12 mouse cellular contexts compared by ENCODE assay signal in the genomic region with DNA sequence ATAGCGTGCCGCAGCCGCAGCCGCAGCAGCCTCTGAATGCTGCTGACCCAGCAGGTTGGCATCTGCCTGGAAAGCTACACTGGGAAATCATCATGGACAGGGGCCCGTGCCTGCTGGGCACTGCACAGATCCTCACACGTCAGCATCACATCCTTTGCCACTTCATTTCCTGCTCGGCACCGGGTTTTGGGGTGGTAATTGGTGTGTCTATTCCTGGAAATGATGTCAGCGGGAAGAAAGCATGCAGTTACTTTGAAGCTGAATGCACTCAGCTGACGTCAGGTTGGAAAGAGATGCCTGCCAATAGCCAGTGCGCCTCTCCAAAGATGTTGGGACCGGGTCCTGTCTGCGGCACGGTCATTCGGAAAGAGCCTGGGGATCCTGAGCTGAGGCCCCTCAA. TPM values are rescaled to one million over a fixed set of nuclear protein-coding genes. Genes with fewer than 3 reads are reported as not detected.
A peak's percentile ranks its signal among the peaks of the same experiment; 100 is the strongest.
DNase-seq lines count a peak whose midpoint lies in the region; ATAC-seq and TF ChIP-seq lines count a peak whose summit lies in the region.
"Had no signal": no experiment of that assay in that cellular context is flagged by ENCODE, and none has a peak within 500 bp of the region (broad histone marks: within the 10 kb centered on the region; RNA-seq: fewer than 3 reads in every experiment).

No protein-coding gene starts in this region.

- no peak for TF ChIP-seq POLR2A in thymus, adult 2 months (IDR thresholded peaks at IDR 0.05; ENCODE audit: control insufficient read depth, extremely low read depth, insufficient read depth, low read length, poor library complexity)

- H3K4me1 ChIP-seq in embryonic facial prominence, embryonic 14.5 days (ENCODE audit: control insufficient read depth, insufficient read depth, low read length), result peaks cover 12% of the 10 kb centered on the region; the same call in 1 of the 2 replicates
- H3K4me1 ChIP-seq in embryonic facial prominence, embryonic 10.5 days, result peaks cover 28% of the 10 kb centered on the region
- H3K4me1 ChIP-seq in thymus, adult 2 months (replicated peaks; ENCODE audit: control insufficient read depth, insufficient read depth, low read length), result peaks cover 34% of the 10 kb centered on the region
- H3K4me1 ChIP-seq: midbrain, embryonic 12.5 days had no signal

- no peak overlapping the region for H3K9ac ChIP-seq in embryonic facial prominence, embryonic 14.5 days (ENCODE audit: low read depth, low read length)
- H3K9ac ChIP-seq: midbrain, embryonic 12.5 days had no signal

- 73% methylated on average over 13 of the region's 15 CpGs for WGBS in embryonic facial prominence, embryonic 14.5 days
- 89% methylated on average over 15 of the region's 15 CpGs for WGBS in embryonic facial prominence, embryonic 10.5 days
- WGBS in thymus, adult 2 months, result 74% methylated on average over 15 of the region's 15 CpGs

- no peak for ATAC-seq in embryonic facial prominence, embryonic 14.5 days (ENCODE audit: low read depth)

- no peak overlapping the region for H3K4me2 ChIP-seq in embryonic facial prominence, embryonic 14.5 days (ENCODE audit: low read depth, low read length)
- H3K4me2 ChIP-seq: midbrain, embryonic 12.5 days had no signal

- no peak for TF ChIP-seq CTCF in thymus, adult 2 months (IDR thresholded peaks at IDR 0.05; ENCODE audit: borderline replicate concordance, control insufficient read depth, extremely low read depth, insufficient read depth, low read length, poor library complexity)

- no peaks in the 10 kb centered on the region for H3K36me3 ChIP-seq in embryonic facial prominence, embryonic 14.5 days (ENCODE audit: control insufficient read depth, insufficient read depth, low read length)
- no peaks in the 10 kb centered on the region for H3K36me3 ChIP-seq in embryonic facial prominence, embryonic 10.5 days (replicated peaks)
- no peaks in the 10 kb centered on the region for H3K36me3 ChIP-seq in thymus, adult 2 months (ENCODE audit: control insufficient read depth, insufficient read depth, low read length)
- H3K36me3 ChIP-seq: hindbrain, embryonic 10.5 days; midbrain, embryonic 12.5 days had no signal

- H3K27ac ChIP-seq in embryonic facial prominence, embryonic 14.5 days (replicated peaks; ENCODE audit: low read depth, low read length), result peak overlapping the region; percentile 21; the same call in 1 of the 2 replicates
- no peak overlapping the region for H3K27ac ChIP-seq in embryonic facial prominence, embryonic 10.5 days (replicated peaks)
- no peak overlapping the region for H3K27ac ChIP-seq in thymus, adult 2 months (ENCODE audit: control insufficient read depth, insufficient read depth, low read length)
- H3K27ac ChIP-seq: hindbrain, embryonic 10.5 days; midbrain, embryonic 12.5 days had no signal

- peak; percentile 36 for DNase-seq in embryonic facial prominence, embryonic 14.5 days (ENCODE audit: low spot score)
- no peak for DNase-seq in embryonic facial prominence, embryonic 10.5 days (ENCODE audit: low spot score)
- peak; percentile 54 for DNase-seq in thymus, postnatal 0 days (ENCODE audit: low spot score)
- no peak for DNase-seq in thymus, adult 2 months
- DNase-seq in left cerebral cortex, adult 18-20 months (ENCODE audit: low spot score in 2 of 2), result peak; percentile 43 to 47
- peak; percentile 63 for DNase-seq in skeletal muscle tissue, adult 2 months (ENCODE audit: low read depth, low spot score)
- DNase-seq in adrenal gland, adult 8-10 months, result no peak
- no peak for DNase-seq in adrenal gland, postnatal 10 days

- no peaks in the 10 kb centered on the region for H3K27me3 ChIP-seq in embryonic facial prominence, embryonic 14.5 days (replicated peaks; ENCODE audit: control insufficient read depth, insufficient read depth, low read length)
- H3K27me3 ChIP-seq in embryonic facial prominence, embryonic 10.5 days (replicated peaks; ENCODE audit: low read depth, poor library complexity, severe bottlenecking), result no peaks in the 10 kb centered on the region
- H3K27me3 ChIP-seq in thymus, adult 2 months (ENCODE audit: control insufficient read depth, insufficient read depth, low read length), result no peaks in the 10 kb centered on the region
- H3K27me3 ChIP-seq: midbrain, embryonic 12.5 days had no signal

- no peaks in the 10 kb centered on the region for H3K9me3 ChIP-seq in embryonic facial prominence, embryonic 14.5 days (ENCODE audit: control insufficient read depth, low read length)
- no peaks in the 10 kb centered on the region for H3K9me3 ChIP-seq in embryonic facial prominence, embryonic 10.5 days
- H3K9me3 ChIP-seq: hindbrain, embryonic 10.5 days; midbrain, embryonic 12.5 days had no signal

- no peak overlapping the region for H3K4me3 ChIP-seq in embryonic facial prominence, embryonic 14.5 days (ENCODE audit: low read depth, low read length)
- no peak overlapping the region for H3K4me3 ChIP-seq in embryonic facial prominence, embryonic 10.5 days
- no peak overlapping the region for H3K4me3 ChIP-seq in thymus, adult 2 months (ENCODE audit: control insufficient read depth, insufficient read depth, low read length)
- H3K4me3 ChIP-seq: hindbrain, embryonic 10.5 days; midbrain, embryonic 12.5 days had no signal

RNA-seq across cellular contexts. Expression of a gene that starts 2.9 kb away (rescaled TPM):
- 0.43 TPM in 1 of 2 replicates, not detected in the other for polyA plus RNA-seq in embryonic facial prominence, embryonic 14.5 days (2014; fragmentation: Nextera tagmentation; extraction: Ambion mirVana)
- not detected in 2 replicates for polyA plus RNA-seq in embryonic facial prominence, embryonic 10.5 days (2016; fragmentation: Nextera tagmentation; extraction: Ambion mirVana)
- 0.33 and 0.40 TPM in 2 replicates for polyA plus RNA-seq in thymus, postnatal 0 days (2015; fragmentation: Nextera tagmentation; extraction: Ambion mirVana)
- 0.23 and 0.42 TPM in 2 replicates for polyA plus RNA-seq in thymus, adult 2 months (2012; rRNA removed)
- under 1 TPM; 0.82 to 0.84 TPM for total RNA-seq in left cerebral cortex, adult 18-20 months (2021)
- total RNA-seq in adrenal gland, adult 8-10 months (2022), result under 1 TPM in 1 of 4 experiments, not detected in 3; 0.22 TPM
- total RNA-seq in adrenal gland, postnatal 10 days (2021), result not detected
- polyA plus RNA-seq: C2C12; hindbrain, embryonic 10.5 days; midbrain, embryonic 12.5 days; stomach, embryonic 16.5 days had no signal

RNA-seq across cellular contexts. Expression of a gene that starts 14.5 kb away (rescaled TPM):
- polyA plus RNA-seq in embryonic facial prominence, embryonic 14.5 days (2014; fragmentation: Nextera tagmentation; extraction: Ambion mirVana), result 222 and 231 TPM in 2 replicates
- polyA plus RNA-seq in embryonic facial prominence, embryonic 10.5 days (2016; fragmentation: Nextera tagmentation; extraction: Ambion mirVana), result 296 and 318 TPM in 2 replicates
- 321 and 340 TPM in 2 replicates for polyA plus RNA-seq in thymus, postnatal 0 days (2015; fragmentation: Nextera tagmentation; extraction: Ambion mirVana)
- polyA plus RNA-seq in thymus, adult 2 months (2012; rRNA removed), result 194 and 220 TPM in 2 replicates
- total RNA-seq in left cerebral cortex, adult 18-20 months (2021), result 100 to 1,000 TPM; 190 to 202 TPM
- total RNA-seq in adrenal gland, adult 8-10 months (2022), result 100 to 1,000 TPM; 122 to 226 (median 188) TPM
- 100 to 1,000 TPM; 149 to 173 TPM for total RNA-seq in adrenal gland, postnatal 10 days (2021)

RNA-seq across cellular contexts. Expression of a gene that starts 42.8 kb away (rescaled TPM):
- polyA plus RNA-seq in embryonic facial prominence, embryonic 14.5 days (2014; fragmentation: Nextera tagmentation; extraction: Ambion mirVana), result 37.4 and 56.5 TPM in 2 replicates
- polyA plus RNA-seq in embryonic facial prominence, embryonic 10.5 days (2016; fragmentation: Nextera tagmentation; extraction: Ambion mirVana), result 0.57 TPM in 1 of 2 replicates, not detected in the other
- 1.3 and 1.7 TPM in 2 replicates for polyA plus RNA-seq in thymus, postnatal 0 days (2015; fragmentation: Nextera tagmentation; extraction: Ambion mirVana)
- polyA plus RNA-seq in thymus, adult 2 months (2012; rRNA removed), result 0.79 and 169 TPM in 2 replicates
- 1 to 10 TPM; 1.3 to 2.0 TPM for total RNA-seq in left cerebral cortex, adult 18-20 months (2021)
- total RNA-seq in adrenal gland, adult 8-10 months (2022), result not detected
- 100 to 1,000 TPM in 1 of 2 experiments, 10 to 100 TPM in 1; 25.5 to 182 TPM for total RNA-seq in adrenal gland, postnatal 10 days (2021)
- polyA plus RNA-seq: C2C12 had no signal

Comparison
In these comparisons a context has a peak if more than half of its experiments do, and no peak if none do; other contexts are left out.
1. DNase-seq: peak in embryonic facial prominence, embryonic 14.5 days (single experiment), thymus, postnatal 0 days (single experiment), left cerebral cortex, adult 18-20 months (2 of 2) and skeletal muscle tissue, adult 2 months (single experiment); none in embryonic facial prominence, embryonic 10.5 days (single experiment), thymus, adult 2 months (single experiment), adrenal gland, adult 8-10 months (single experiment) and adrenal gland, postnatal 10 days (single experiment).